Mouse (Mus musculus): ENCODE measurements at regions not wholly inside any gene's neighbourhood (a gene's known extent, or its start where the extent isn't known, plus 50 kb on each side); places are given as distances from the start of the nearest gene placed in this dataset.

GRCm38 (mm10) chr3:115766153-115766552 is 51.3 kb upstream of the S1pr1 start:
- DNase-seq (ENCODE audit: low spot score), result peak; percentile 88

GRCm38 (mm10) chr3:115768290-115768689 is 53.4 kb upstream of the S1pr1 start:
- DNase-seq (ENCODE audit: low spot score), result peak; percentile 51

- peak; percentile 90 for DNase-seq (ENCODE audit: low spot score)
These were observed 54.1 kb upstream of the S1pr1 start for GRCm38 (mm10) chr3:115768761-115769530.

- peak; percentile 63 for DNase-seq (ENCODE audit: low spot score)
These were observed 57.8 kb upstream of the S1pr1 start for GRCm38 (mm10) chr3:115772676-115773075.

GRCm38 (mm10) chr3:115774321-115774720 is 59.4 kb upstream of the S1pr1 start:
- no peak for DNase-seq (ENCODE audit: low spot score)

GRCm38 (mm10) chr3:115774723-115775122 is 59.9 kb upstream of the S1pr1 start:
- no peak for DNase-seq (ENCODE audit: low spot score)

GRCm38 (mm10) chr3:115779144-115779890 is 64.4 kb upstream of the S1pr1 start:
- no peak for DNase-seq (ENCODE audit: low spot score)

GRCm38 (mm10) chr3:115779906-115780305 is 65.0 kb upstream of the S1pr1 start:
- peak; percentile 58 for DNase-seq (ENCODE audit: low spot score)

- no peak for DNase-seq (ENCODE audit: low spot score)
These were observed 67.9 kb upstream of the S1pr1 start for GRCm38 (mm10) chr3:115782726-115783125.

GRCm38 (mm10) chr3:115787360-115787759 is 72.5 kb upstream of the S1pr1 start:
- DNase-seq (ENCODE audit: low spot score), result no peak

GRCm38 (mm10) chr3:115788525-115788924 is 73.7 kb upstream of the S1pr1 start:
- no peak for DNase-seq (ENCODE audit: low spot score)

GRCm38 (mm10) chr3:115789063-115789462 is 74.2 kb upstream of the S1pr1 start:
- no peak for DNase-seq (ENCODE audit: low spot score)

GRCm38 (mm10) chr3:115792606-115793005 is 77.7 kb upstream of the S1pr1 start:
- no peak for DNase-seq (ENCODE audit: low spot score)

- peak; percentile 71 for DNase-seq (ENCODE audit: low spot score)
These were observed 78.6 kb upstream of the S1pr1 start for GRCm38 (mm10) chr3:115793344-115794059.

GRCm38 (mm10) chr3:115799326-115799725 is 84.5 kb upstream of the S1pr1 start:
- no peak for DNase-seq (ENCODE audit: low spot score)

- DNase-seq (ENCODE audit: low spot score), result no peak
These were observed 85.1 kb upstream of the S1pr1 start for GRCm38 (mm10) chr3:115799981-115800380.

GRCm38 (mm10) chr3:115800873-115801272 is 86.0 kb upstream of the S1pr1 start:
- DNase-seq (ENCODE audit: low spot score), result no peak

GRCm38 (mm10) chr3:115801581-115802200 is 85.9 kb upstream of the Dph5 start:
- no peak for DNase-seq (ENCODE audit: low spot score)

GRCm38 (mm10) chr3:115804616-115805015 is 83.0 kb upstream of the Dph5 start:
- no peak for DNase-seq (ENCODE audit: low spot score)

GRCm38 (mm10) chr3:115807032-115807431 is 80.6 kb upstream of the Dph5 start:
- DNase-seq (ENCODE audit: low spot score), result no peak

- DNase-seq (ENCODE audit: low spot score), result peak; percentile 64
These were observed 72.5 kb upstream of the Dph5 start for GRCm38 (mm10) chr3:115815168-115815567.
